Mouse (Mus musculus) MEL (cell line): ENCODE data around the gene Shb.

ENCODE experiments used
- CTCF ChIP-seq, 3 experiments: IDR thresholded peaks in 2 of 3; conservative IDR thresholded peaks in 1 of 3; 2 replicates each; pipeline ENCODE4 v1.5.1; 2011 to 2012; ENCODE audit warnings: low read length in 3 of 3, low read depth in 2 of 3, mild to moderate bottlenecking in 2 of 3, improper control_type of control experiment in 1 of 3, inconsistent platforms in 1 of 3, mixed read lengths in 1 of 3, moderate library complexity in 1 of 3; ENCODE audit not compliant: control insufficient read depth in 1 of 3, insufficient read depth in 1 of 3, poor library complexity in 1 of 3, severe bottlenecking in 1 of 3
- HCFC1 ChIP-seq: IDR thresholded peaks from 2 replicates; pipeline ENCODE4 v1.6.1; 2012; ENCODE audit warnings: low read depth, mild to moderate bottlenecking, inconsistent platforms, low read length, improper control_type of control experiment, moderate library complexity
- MAFK ChIP-seq: IDR thresholded peaks from 2 replicates; pipeline ENCODE4 v1.6.1; 2011; ENCODE audit warnings: low read depth, mild to moderate bottlenecking, low read length, improper control_type of control experiment, borderline replicate concordance
- MAZ ChIP-seq: IDR thresholded peaks from 2 replicates; pipeline ENCODE4 v1.6.1; 2012; ENCODE audit warnings: low read depth, mild to moderate bottlenecking, inconsistent platforms, low read length, improper control_type of control experiment
- MYC ChIP-seq: IDR thresholded peaks from 2 replicates; pipeline ENCODE4 v1.6.1; 2011; ENCODE audit warnings: low read depth, mild to moderate bottlenecking, low read length, improper control_type of control experiment, moderate library complexity
- NELFE ChIP-seq: IDR thresholded peaks from 2 replicates; pipeline ENCODE4 v1.6.1; 2011; ENCODE audit warnings: low read depth, low read length, improper control_type of control experiment
- POLR2A ChIP-seq, 2 experiments: IDR thresholded peaks; 2 replicates each; pipeline ENCODE4 v1.6.1; 2011 to 2012; ENCODE audit warnings: low read length in 2 of 2, mild to moderate bottlenecking in 2 of 2, control low read depth in 1 of 2, improper control_type of control experiment in 1 of 2, low read depth in 1 of 2, moderate library complexity in 1 of 2; ENCODE audit not compliant: control insufficient read depth in 1 of 2, insufficient read depth in 1 of 2, poor library complexity in 1 of 2
- POLR2AphosphoS2 ChIP-seq: IDR thresholded peaks from 2 replicates; pipeline ENCODE4 v1.6.1; 2011; ENCODE audit warnings: low read length, improper control_type of control experiment
- RAD21 ChIP-seq: IDR thresholded peaks from 2 replicates; pipeline ENCODE4 v1.6.1; 2011; ENCODE audit warnings: mild to moderate bottlenecking, low read depth, low read length, improper control_type of control experiment
- TAL1 ChIP-seq: IDR thresholded peaks from 2 replicates; pipeline ENCODE4 v1.6.1; 2012; ENCODE audit warnings: mild to moderate bottlenecking, inconsistent platforms, low read length, moderate library complexity, mixed read lengths
- ZKSCAN1 ChIP-seq: IDR thresholded peaks from 2 replicates; pipeline ENCODE4 v1.6.1; 2012; ENCODE audit warnings: low read depth, mild to moderate bottlenecking, inconsistent platforms, low read length, improper control_type of control experiment, moderate library complexity
- ZNF384 ChIP-seq: IDR thresholded peaks from 2 replicates; pipeline ENCODE4 v1.6.1; 2012; ENCODE audit warnings: low read depth, mild to moderate bottlenecking, inconsistent platforms, low read length, improper control_type of control experiment

DNA sequence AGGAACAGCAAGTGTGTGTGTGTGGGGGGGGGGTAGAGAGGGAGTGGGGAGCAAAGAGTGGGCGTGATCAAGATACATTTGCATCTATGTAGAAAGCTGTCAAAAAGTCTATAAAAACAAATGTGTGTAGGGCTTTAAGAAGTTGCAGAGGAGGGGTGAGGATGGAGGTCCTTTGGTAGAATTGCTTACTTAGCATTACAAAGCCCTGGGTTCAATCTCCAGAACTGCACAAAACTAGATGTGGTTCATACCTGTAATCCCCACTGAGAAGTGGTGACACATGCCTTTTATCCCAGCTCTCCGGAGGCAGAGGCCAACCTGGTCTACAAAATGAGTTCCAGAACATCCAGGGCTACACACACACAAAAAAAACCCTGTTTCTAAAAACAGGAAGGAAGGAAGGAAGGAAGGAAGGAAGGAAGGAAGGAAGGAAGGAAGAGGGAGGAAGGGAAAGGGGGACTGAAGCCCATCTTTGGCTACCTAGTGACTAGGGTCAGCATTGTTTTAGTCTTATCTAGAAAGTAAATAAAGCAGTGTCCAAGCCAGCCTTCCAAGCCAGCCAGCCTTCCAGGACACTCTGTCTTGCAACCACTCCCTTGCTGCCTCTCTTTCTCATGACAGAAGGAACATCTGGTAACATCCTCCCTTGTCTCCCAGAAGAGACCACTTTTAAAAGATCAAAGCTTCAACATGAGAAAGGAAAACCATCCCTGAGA lies 5.3 kb downstream of the Shb start:
- no peak for TF ChIP-seq CTCF (IDR thresholded peaks at IDR 0.05 in 2 of 3, conservative IDR thresholded peaks at IDR 0.05 in 1 of 3; ENCODE audit: control insufficient read depth in 1 of 3, insufficient read depth in 1 of 3, low read depth in 2 of 3, low read length in 3 of 3, poor library complexity in 1 of 3, severe bottlenecking in 1 of 3)
- no peak for TF ChIP-seq MAFK
- no peak for TF ChIP-seq POLR2A (IDR thresholded peaks at IDR 0.05; ENCODE audit: control insufficient read depth in 1 of 2, insufficient read depth in 1 of 2, low read depth in 1 of 2, low read length in 2 of 2, poor library complexity in 1 of 2)
- no peak for TF ChIP-seq HCFC1
- TF ChIP-seq MYC = no peak
- no peak for TF ChIP-seq ZNF384
- no peak for TF ChIP-seq NELFE
- no peak for TF ChIP-seq TAL1
- TF ChIP-seq POLR2AphosphoS2 = no peak
- TF ChIP-seq MAZ = no peak
- no peak for TF ChIP-seq RAD21
- no peak for TF ChIP-seq ZKSCAN1
